Mouse (Mus musculus): ENCODE measurements around the gene Gm10130. TPM values are rescaled to one million over a fixed set of nuclear protein-coding genes. Genes with fewer than 3 reads are reported as not detected.
"Not testable (repeated sequence)": the region's sequence is repeated elsewhere in the genome, so short reads cannot be mapped to it uniquely, and the experiment has no call there.

Gene Gm10130
- polyA plus RNA-seq, 1 experiment from 2014 or later, result 1.6 TPM

DNA sequence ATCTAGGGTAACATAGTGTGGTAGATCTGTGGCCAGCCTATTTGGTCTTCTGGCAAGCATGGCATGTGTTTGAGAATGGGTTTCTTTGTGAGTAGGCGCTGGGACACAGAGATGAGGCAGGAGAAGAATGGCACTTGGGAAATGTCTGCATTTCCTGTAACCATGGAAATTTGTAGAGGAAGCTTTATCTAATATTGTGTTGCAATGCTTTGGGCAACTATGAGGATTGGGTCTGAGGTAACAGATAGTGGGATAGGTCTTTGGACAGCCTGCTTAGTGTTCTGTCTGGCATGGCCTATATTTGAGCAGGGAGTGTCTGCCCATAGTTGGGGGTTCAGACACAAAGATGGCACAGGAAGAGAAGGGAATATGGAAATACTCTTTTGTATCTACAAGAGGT lies 4.5 kb upstream of the Gm10130 start:
- WGBS, result 92% methylated on average over 1 of the region's 1 CpGs
- no peak for ATAC-seq
- TF ChIP-seq EP300 (IDR thresholded peaks at IDR 0.05) (no peak), CTCF (IDR thresholded peaks at IDR 0.05) (no peak)

DNA sequence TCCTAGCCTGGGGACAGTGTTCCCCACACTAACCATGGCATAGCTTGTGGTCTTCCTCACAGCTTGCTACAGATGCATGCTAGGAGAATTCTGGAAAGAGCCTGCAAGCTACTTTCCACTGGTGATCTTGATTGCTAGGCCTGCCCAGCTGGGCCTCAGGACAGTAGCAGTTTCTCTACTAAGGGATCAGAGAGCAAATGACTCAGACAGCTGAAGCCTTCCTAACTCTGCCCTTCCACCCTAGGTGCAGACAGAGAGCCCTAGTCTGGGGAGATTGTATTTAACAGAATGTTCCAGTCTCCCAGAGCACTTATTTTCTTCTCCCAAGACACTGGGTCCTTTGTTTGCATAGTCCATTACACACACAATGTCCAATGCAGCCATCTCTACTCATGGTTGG lies 33.6 kb downstream of the Gm10130 start:
- not testable (repeated sequence) for ATAC-seq; H3K4me2 ChIP-seq (replicated peaks; ENCODE audit: low read depth, low read length); DNase-seq (ENCODE audit: low spot score); H3K4me3 ChIP-seq (ENCODE audit: low read depth, low read length); H3K27ac ChIP-seq (ENCODE audit: low read length); H3K27me3 ChIP-seq (replicated peaks; ENCODE audit: insufficient read depth, low read length); H3K9me3 ChIP-seq (ENCODE audit: low read length); H3K4me1 ChIP-seq (ENCODE audit: insufficient read depth, low read depth, low read length); H3K9ac ChIP-seq (replicated peaks; ENCODE audit: low read depth); H3K36me3 ChIP-seq (ENCODE audit: insufficient read depth, low read length)

More for the DNA sequence above, 4.5 kb upstream of the Gm10130 start:
- H3K9ac ChIP-seq (replicated peaks; ENCODE audit: low read depth), result no peak overlapping the region
- H3K4me1 ChIP-seq (ENCODE audit: insufficient read depth, low read depth, low read length), result no peaks in the 10 kb centered on the region
- H3K4me3 ChIP-seq (ENCODE audit: low read depth, low read length), result no peak overlapping the region
- H3K4me2 ChIP-seq (replicated peaks; ENCODE audit: low read depth, low read length), result no peak overlapping the region
- H3K36me3 ChIP-seq (ENCODE audit: insufficient read depth, low read length), result 0 out of 2 replicates have a peak, but pooled peaks cover under 1% of the 10 kb centered on the region
- DNase-seq (ENCODE audit: low spot score), result no peak
- H3K27ac ChIP-seq (ENCODE audit: low read length), result no peak overlapping the region
- H3K27me3 ChIP-seq (replicated peaks; ENCODE audit: insufficient read depth, low read length), result no peaks in the 10 kb centered on the region
- H3K9me3 ChIP-seq (ENCODE audit: low read length), result no peaks in the 10 kb centered on the region; the same call in 1 of the 2 replicates

DNA sequence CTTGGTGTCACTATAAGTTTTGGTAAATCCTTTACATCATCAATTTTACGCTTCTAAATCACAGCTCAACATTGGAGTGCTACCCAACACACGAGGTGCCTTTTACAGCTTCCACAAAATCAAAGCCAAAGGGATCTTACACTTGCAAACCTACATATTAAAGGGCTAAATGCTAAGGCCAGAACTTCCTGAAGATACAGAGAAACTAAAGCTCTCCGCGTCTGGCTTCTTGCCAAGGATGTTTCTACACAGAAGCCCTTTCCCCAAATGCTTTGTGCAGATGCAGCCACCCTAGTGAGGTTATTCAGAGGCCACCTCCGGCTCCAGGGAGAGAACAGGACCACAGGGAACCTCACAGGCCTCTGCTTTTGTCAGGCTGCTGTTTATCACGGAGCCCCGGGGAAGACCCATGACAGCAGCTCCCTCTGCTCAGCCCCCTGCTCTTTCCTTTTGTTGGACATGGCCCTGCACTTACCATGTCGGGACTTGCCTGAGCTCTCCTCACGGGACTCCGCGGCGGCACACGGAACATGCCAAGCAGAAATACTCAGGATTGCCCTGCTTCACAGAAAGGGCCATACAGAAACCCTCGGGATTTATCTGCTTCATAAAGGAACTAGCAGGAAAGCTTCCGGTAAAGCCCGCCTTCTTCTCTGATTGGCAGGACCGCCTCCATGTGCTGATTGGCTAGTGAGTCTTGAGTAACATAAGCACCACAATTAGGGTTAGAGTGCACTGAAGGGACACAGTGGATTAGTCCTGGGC lies 38.8 kb downstream of the Gm10130 start, which contains the start of gene 3300002I08Rik:
3300002I08Rik (minus strand) TSS at position 653 of the 765 bp plus-strand sequence.
- DNase-seq (ENCODE audit: low spot score) (peak; percentile 93), ATAC-seq (peak; percentile 99)

DNA sequence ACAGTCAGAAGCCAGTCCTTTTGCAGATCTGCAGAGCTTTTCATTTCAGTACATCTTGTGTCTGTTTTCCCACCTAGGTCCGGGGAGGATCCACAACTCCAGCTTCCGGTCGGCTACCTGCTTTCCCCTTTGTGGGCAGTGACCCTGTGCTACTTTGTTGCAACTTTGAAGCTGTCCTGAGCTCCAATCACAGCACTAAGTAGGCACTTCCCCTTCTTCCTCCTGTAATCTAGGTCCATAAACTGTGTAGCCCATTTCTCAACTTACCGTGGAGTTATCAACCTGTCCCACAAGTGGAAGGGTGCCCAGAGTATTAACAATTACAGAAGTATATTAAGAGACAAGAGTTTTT lies 39.4 kb downstream of the Gm10130 start:
- H3K4me2 ChIP-seq (replicated peaks; ENCODE audit: low read depth, low read length), result peak overlapping the region; percentile 43
- H3K36me3 ChIP-seq (ENCODE audit: insufficient read depth, low read length), result no peaks in the 10 kb centered on the region
- 8% methylated on average over 4 of the region's 4 CpGs for WGBS
- no peak for DNase-seq (ENCODE audit: low spot score)
- H3K27ac ChIP-seq (ENCODE audit: low read length), result no peak overlapping the region
- no peak for TF ChIP-seq CTCF (IDR thresholded peaks at IDR 0.05)
- no peak for TF ChIP-seq EP300 (IDR thresholded peaks at IDR 0.05)
- no peaks in the 10 kb centered on the region for H3K9me3 ChIP-seq (ENCODE audit: low read length)
- H3K4me3 ChIP-seq (ENCODE audit: low read depth, low read length), result peak overlapping the region; percentile 64
- H3K27me3 ChIP-seq (replicated peaks; ENCODE audit: insufficient read depth, low read length), result no peaks in the 10 kb centered on the region
- no peaks in the 10 kb centered on the region for H3K4me1 ChIP-seq (ENCODE audit: insufficient read depth, low read depth, low read length)
- H3K9ac ChIP-seq (replicated peaks; ENCODE audit: low read depth), result peak overlapping the region; percentile 48
- peak; percentile 63 for ATAC-seq

More for the DNA sequence above, 38.8 kb downstream of the Gm10130 start, which contains the start of gene 3300002I08Rik:
- H3K27me3 ChIP-seq (replicated peaks; ENCODE audit: insufficient read depth, low read length); H3K9me3 ChIP-seq (ENCODE audit: low read length); H3K36me3 ChIP-seq (ENCODE audit: insufficient read depth, low read length); H3K4me1 ChIP-seq (ENCODE audit: insufficient read depth, low read depth, low read length): not testable (repeated sequence)
- Histone ChIP-seq H3K4me2 (replicated peaks; ENCODE audit: low read depth, low read length) (peak within 1 kb of the TSS; percentile 43), H3K9ac (replicated peaks; ENCODE audit: low read depth) (peak within 1 kb of the TSS; percentile 48), H3K27ac (ENCODE audit: low read length) (peak within 1 kb of the TSS; percentile 73; the same call in 1 of the 2 replicates), H3K4me3 (ENCODE audit: low read depth, low read length) (peak within 1 kb of the TSS; percentile 64)
- WGBS, result under 1% methylated on average over 16 of the region's 17 CpGs

DNA sequence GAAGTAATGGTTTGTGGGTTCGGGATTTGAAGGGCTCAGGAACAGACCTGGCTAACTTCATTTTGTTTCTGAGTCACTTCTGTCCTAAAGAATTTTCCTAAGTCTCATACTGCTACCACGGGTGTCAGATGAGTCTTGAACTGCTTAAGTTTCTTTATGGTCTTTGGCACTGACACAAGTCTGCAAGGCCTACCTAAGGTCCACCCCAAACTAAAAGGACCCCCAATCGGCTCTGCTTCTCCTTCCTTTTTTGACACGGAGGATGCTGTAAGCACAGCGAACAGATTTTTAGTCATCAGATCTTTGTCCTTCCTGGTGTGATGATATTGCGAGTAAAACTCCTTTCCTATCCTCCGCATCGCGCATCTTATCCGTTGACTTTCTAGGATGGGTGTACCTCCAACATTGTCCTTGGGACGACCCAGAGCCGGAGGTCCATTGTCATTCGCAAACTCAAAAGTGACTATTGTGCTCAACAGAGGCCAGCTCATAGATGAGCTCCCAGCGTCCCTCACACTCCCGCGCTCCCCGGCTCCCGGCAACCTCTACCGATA lies 62.1 kb downstream of the Gm10130 start:
- H3K27me3 ChIP-seq (replicated peaks; ENCODE audit: insufficient read depth, low read length); H3K27ac ChIP-seq (ENCODE audit: low read length); DNase-seq (ENCODE audit: low spot score); H3K9ac ChIP-seq (replicated peaks; ENCODE audit: low read depth); H3K4me2 ChIP-seq (replicated peaks; ENCODE audit: low read depth, low read length); H3K4me3 ChIP-seq (ENCODE audit: low read depth, low read length); H3K36me3 ChIP-seq (ENCODE audit: insufficient read depth, low read length); ATAC-seq; H3K9me3 ChIP-seq (ENCODE audit: low read length); H3K4me1 ChIP-seq (ENCODE audit: insufficient read depth, low read depth, low read length): not testable (repeated sequence)
- 91% methylated on average over 18 of the region's 19 CpGs for WGBS

DNA sequence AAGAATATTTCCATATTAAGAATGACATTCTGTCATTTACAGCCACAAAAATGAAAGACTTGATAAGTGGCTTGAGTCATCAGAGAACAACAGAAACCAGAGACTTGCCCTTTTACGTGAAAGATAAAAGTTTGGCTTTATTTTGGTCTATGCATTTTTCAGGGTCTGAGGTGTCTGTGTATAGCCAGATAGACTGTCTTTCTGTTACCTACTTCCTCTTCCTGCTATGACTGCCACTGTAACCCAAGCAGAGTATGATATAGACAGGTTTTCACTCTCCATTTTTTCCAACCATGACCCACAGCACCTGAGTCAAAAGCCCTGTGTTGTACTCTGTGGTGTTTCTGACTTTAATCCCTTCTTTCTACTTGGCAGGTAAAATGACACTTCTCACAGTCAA lies 66.7 kb downstream of the Gm10130 start:
- ATAC-seq (no peak), DNase-seq (ENCODE audit: low spot score) (no peak)
- H3K27ac ChIP-seq (ENCODE audit: low read length), result no peak overlapping the region
- no peaks in the 10 kb centered on the region for H3K27me3 ChIP-seq (replicated peaks; ENCODE audit: insufficient read depth, low read length)
- no peak overlapping the region for H3K4me3 ChIP-seq (ENCODE audit: low read depth, low read length)
- no peaks in the 10 kb centered on the region for H3K36me3 ChIP-seq (ENCODE audit: insufficient read depth, low read length)
- H3K4me2 ChIP-seq (replicated peaks; ENCODE audit: low read depth, low read length), result no peak overlapping the region
- H3K9ac ChIP-seq (replicated peaks; ENCODE audit: low read depth), result no peak overlapping the region
- TF ChIP-seq EP300 (IDR thresholded peaks at IDR 0.05) (no peak), CTCF (IDR thresholded peaks at IDR 0.05) (no peak)
- H3K9me3 ChIP-seq (ENCODE audit: low read length), result no peaks in the 10 kb centered on the region
- 74% methylated on average over 1 of the region's 1 CpGs for WGBS
- H3K4me1 ChIP-seq (ENCODE audit: insufficient read depth, low read depth, low read length), result no peaks in the 10 kb centered on the region

DNA sequence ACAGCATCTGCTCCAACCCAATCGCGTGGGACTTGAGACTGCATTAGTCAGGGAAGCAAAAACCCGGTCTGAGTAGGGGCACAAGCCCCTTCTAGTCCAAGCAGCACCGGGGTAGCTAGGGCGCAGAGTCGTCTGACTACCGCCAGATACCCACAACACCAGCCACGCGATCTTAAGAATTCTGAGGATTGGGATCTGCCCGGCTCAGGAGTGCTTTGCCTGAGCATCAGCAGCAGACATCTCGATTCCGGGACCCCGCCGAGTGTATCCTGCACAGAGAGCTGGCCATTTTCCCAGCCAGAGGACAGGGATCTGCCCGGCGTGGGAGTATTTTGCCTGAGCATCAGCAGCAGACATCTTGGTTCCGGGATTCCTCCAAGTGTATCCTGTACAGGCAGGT lies 88.6 kb downstream of the Gm10130 start:
- not testable (repeated sequence) for H3K4me1 ChIP-seq (ENCODE audit: insufficient read depth, low read depth, low read length); H3K4me2 ChIP-seq (replicated peaks; ENCODE audit: low read depth, low read length); H3K27ac ChIP-seq (ENCODE audit: low read length); H3K4me3 ChIP-seq (ENCODE audit: low read depth, low read length); DNase-seq (ENCODE audit: low spot score); H3K36me3 ChIP-seq (ENCODE audit: insufficient read depth, low read length); H3K9ac ChIP-seq (replicated peaks; ENCODE audit: low read depth); H3K27me3 ChIP-seq (replicated peaks; ENCODE audit: insufficient read depth, low read length); ATAC-seq; H3K9me3 ChIP-seq (ENCODE audit: low read length)
- 85% methylated on average over 17 of the region's 17 CpGs for WGBS

Other genes with a start within 250 kb of the Gm10130 start
- gene Zfp120, start 187.0 kb upstream of the Gm10130 start, polyA plus RNA-seq (2015; fragmentation: Nextera tagmentation; extraction: Ambion mirVana), result 7.7 and 8.2 TPM in 2 replicates
- gene Gm10770, start 144.0 kb upstream of the Gm10130 start, polyA plus RNA-seq (2015; fragmentation: Nextera tagmentation; extraction: Ambion mirVana), result not detected in 2 replicates
- not detected in 2 replicates for gene Gm14139, start 141.9 kb upstream of the Gm10130 start, polyA plus RNA-seq (2015; fragmentation: Nextera tagmentation; extraction: Ambion mirVana)
- 3.6 and 3.9 TPM in 2 replicates for gene Zfp937, start 105.6 kb upstream of the Gm10130 start, polyA plus RNA-seq (2015; fragmentation: Nextera tagmentation; extraction: Ambion mirVana)
- gene Gm21994, start 68.1 kb upstream of the Gm10130 start, polyA plus RNA-seq (2015; fragmentation: Nextera tagmentation; extraction: Ambion mirVana), result 1.6 and 1.8 TPM in 2 replicates
- gene Gm14124, start 66.2 kb upstream of the Gm10130 start, polyA plus RNA-seq (2015; fragmentation: Nextera tagmentation; extraction: Ambion mirVana), result not detected in 2 replicates
- 4.3 TPM in 2 replicates for gene 3300002I08Rik, start 39.1 kb downstream of the Gm10130 start, polyA plus RNA-seq (2015; fragmentation: Nextera tagmentation; extraction: Ambion mirVana)
- gene Zfp442, start 127.8 kb downstream of the Gm10130 start, polyA plus RNA-seq (2015; fragmentation: Nextera tagmentation; extraction: Ambion mirVana), result 2.1 and 2.7 TPM in 2 replicates
- gene Zfp345, start 161.4 kb downstream of the Gm10130 start, polyA plus RNA-seq (2015; fragmentation: Nextera tagmentation; extraction: Ambion mirVana), result not detected in 2 replicates
- gene Cst7, start 246.7 kb downstream of the Gm10130 start, polyA plus RNA-seq (2015; fragmentation: Nextera tagmentation; extraction: Ambion mirVana), result 0.32 and 0.46 TPM in 2 replicates

Data from lung, postnatal 0 days (tissue).